Mouse (Mus musculus) limb, embryonic 15.5 days (tissue): ENCODE measurements around the gene Scfd2. TPM values are rescaled to one million over a fixed set of nuclear protein-coding genes. Genes with fewer than 3 reads are reported as not detected.
A peak's percentile ranks its signal among the peaks of the same experiment; 100 is the strongest.

Experiments
- ATAC-seq: fragments of 200-750 bp; cut with Nextera tagmentation; 2 replicates; pipeline ENCODE4 v1.8.0; 2017; ENCODE audit warnings: low read depth, moderate TSS enrichment; ENCODE audit not compliant: insufficient number of reproducible peaks, low FRiP score, low TSS enrichment
- H3K27ac ChIP-seq: fragments of 300-500 bp; sonication (generic); 2 replicates; pipeline ENCODE4 v1.5.1; 2015; ENCODE audit warnings: moderate library complexity, mild to moderate bottlenecking, inconsistent platforms
- H3K27me3 ChIP-seq: fragments of 300-500 bp; sonication (generic); 2 replicates; pipeline ENCODE4 v1.6.1; 2015; ENCODE audit warnings: inconsistent platforms
- H3K36me3 ChIP-seq: fragments of 300-500 bp; sonication (generic); 2 replicates; pipeline ENCODE4 v1.6.1; 2015; ENCODE audit warnings: inconsistent platforms
- H3K4me1 ChIP-seq: fragments of 300-500 bp; sonication (generic); 2 replicates; pipeline ENCODE4 v1.6.1; 2015; ENCODE audit warnings: inconsistent platforms
- H3K4me2 ChIP-seq: fragments of 300-500 bp; sonication (generic); 2 replicates; pipeline ENCODE4 v1.6.1; 2015; ENCODE audit warnings: mild to moderate bottlenecking, inconsistent platforms
- H3K4me3 ChIP-seq: fragments of 300-500 bp; sonication (generic); 2 replicates; pipeline ENCODE4 v1.5.1; 2015; ENCODE audit warnings: mild to moderate bottlenecking, inconsistent platforms
- H3K9ac ChIP-seq: fragments of 300-500 bp; sonication (generic); 2 replicates; pipeline ENCODE4 v1.6.1; 2015; ENCODE audit warnings: inconsistent platforms
- H3K9me3 ChIP-seq: fragments of 300-500 bp; sonication (generic); 2 replicates; pipeline ENCODE4 v1.6.1; 2016; ENCODE audit warnings: inconsistent platforms
- WGBS: fragments of 180-500 bp; shearing (Covaris S2); methylation state at CpG from one replicate; pipeline ENCODE4 v1.1.7; 2015; 5-methylcytosine and 5-hydroxymethylcytosine counted together
- polyA plus RNA-seq: library from polyadenylated mRNA; unstranded; fragments of >200 nt; fragmentation: Nextera tagmentation; extraction: Ambion mirVana; gene quantifications from 2 replicates; pipeline ENCODE4 v1.2.1, GENCODE M21; 2015

Scfd2 gene
- polyA plus RNA-seq, 1 experiment from 2014 or later, result 21.2 TPM

DNA sequence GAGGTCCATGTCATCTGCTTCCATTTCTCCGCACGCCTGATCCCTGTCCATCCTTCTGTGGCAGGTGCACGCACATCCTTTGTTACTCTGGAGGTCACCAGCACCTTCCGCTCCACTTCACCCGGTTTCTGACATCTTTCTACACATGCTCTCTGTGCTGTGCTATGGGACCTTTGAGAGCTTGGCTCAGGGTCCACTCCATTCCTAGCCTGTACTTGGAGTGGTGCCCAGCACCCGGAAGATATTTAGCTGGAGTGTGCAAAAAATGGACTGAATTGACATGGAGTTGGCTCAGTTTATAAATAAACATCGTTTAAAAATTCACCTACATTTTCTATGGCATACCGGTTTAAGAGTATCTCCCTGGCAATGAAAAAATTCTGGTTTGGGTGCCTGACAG, 250.1 kb downstream of the Scfd2 start:
- no peaks in the 10 kb centered on the region for H3K27me3 ChIP-seq
- no peaks in the 10 kb centered on the region for H3K36me3 ChIP-seq
- H3K9me3 ChIP-seq, result no peaks in the 10 kb centered on the region
- no peak for ATAC-seq
- H3K9ac ChIP-seq, result no peak overlapping the region
- WGBS, result 69% methylated on average over 8 of the region's 8 CpGs
- peak overlapping the region; percentile 50; the same call in 1 of the 2 replicates for H3K27ac ChIP-seq
- H3K4me2 ChIP-seq, result no peak overlapping the region
- peaks cover 43% of the 10 kb centered on the region for H3K4me1 ChIP-seq
- H3K4me3 ChIP-seq, result no peak overlapping the region

- Histone ChIP-seq H3K9ac (no peak overlapping the region), H3K27ac (no peak overlapping the region), H3K36me3 (no peaks in the 10 kb centered on the region), H3K27me3 (no peaks in the 10 kb centered on the region), H3K4me2 (no peak overlapping the region), H3K4me3 (no peak overlapping the region), H3K9me3 (no peaks in the 10 kb centered on the region), H3K4me1 (peaks cover 29% of the 10 kb centered on the region)
- 66% methylated on average over 7 of the region's 7 CpGs for WGBS
- no peak for ATAC-seq
Observed at GRCm38 (mm10) chr5:74279673-74280072, 251.9 kb downstream of the Scfd2 start.

DNA sequence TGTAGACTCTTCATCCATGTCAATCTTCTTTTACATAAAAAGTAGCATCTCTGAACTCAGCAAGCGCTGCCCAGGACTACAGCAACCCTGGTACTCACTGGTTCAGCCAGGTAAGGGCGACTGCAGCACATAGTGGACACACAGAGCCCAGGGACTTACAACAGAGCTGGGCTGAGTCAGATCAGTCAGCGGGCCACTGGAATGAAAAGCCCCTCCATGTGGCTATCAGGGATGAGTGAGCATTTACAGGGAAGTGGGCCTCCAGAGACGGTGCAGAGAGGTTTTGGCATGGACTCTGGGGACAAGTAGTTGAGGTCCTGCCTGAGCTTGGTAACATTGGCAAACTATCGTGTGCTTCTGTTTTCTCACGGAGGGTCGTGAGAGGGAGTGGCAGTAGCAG, 253.1 kb downstream of the Scfd2 start:
- Histone ChIP-seq H3K36me3 (no peaks in the 10 kb centered on the region), H3K9me3 (no peaks in the 10 kb centered on the region), H3K27ac (no peak overlapping the region), H3K9ac (no peak overlapping the region), H3K4me2 (no peak overlapping the region), H3K4me3 (no peak overlapping the region), H3K27me3 (no peaks in the 10 kb centered on the region), H3K4me1 (peaks cover 26% of the 10 kb centered on the region)
- whole genome bisulfite sequencing, result 85% methylated on average over 7 of the region's 7 CpGs
- no peak for ATAC-seq

DNA sequence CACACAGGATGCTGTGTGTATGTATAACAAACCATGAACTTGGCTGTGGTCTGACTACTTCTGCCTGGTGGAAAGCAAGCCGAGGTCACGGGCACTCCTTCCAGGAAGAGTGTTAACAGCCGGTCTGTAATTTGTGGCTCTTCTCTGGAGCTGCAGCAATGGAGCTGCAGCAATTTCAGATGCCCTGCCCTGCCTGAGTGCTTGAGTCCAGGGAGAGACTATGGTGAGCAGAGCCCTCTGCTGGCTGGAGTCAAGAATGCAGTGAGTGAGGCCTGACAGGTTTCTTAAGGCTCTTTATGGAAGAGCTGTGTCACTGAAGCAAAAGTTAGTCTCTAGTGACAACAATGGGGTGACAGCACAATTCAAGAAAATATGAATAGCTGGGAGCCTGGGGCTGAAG, 253.8 kb downstream of the Scfd2 start:
- Histone ChIP-seq H3K9me3 (no peaks in the 10 kb centered on the region), H3K4me2 (no peak overlapping the region), H3K27me3 (no peaks in the 10 kb centered on the region), H3K4me1 (peaks cover 24% of the 10 kb centered on the region), H3K4me3 (no peak overlapping the region), H3K9ac (no peak overlapping the region), H3K27ac (peak overlapping the region; percentile 57), H3K36me3 (no peaks in the 10 kb centered on the region)
- WGBS, result 1% methylated on average over 3 of the region's 3 CpGs
- 0 out of 2 replicates have a peak, but pooled peaks have one; percentile 42 for ATAC-seq

DNA sequence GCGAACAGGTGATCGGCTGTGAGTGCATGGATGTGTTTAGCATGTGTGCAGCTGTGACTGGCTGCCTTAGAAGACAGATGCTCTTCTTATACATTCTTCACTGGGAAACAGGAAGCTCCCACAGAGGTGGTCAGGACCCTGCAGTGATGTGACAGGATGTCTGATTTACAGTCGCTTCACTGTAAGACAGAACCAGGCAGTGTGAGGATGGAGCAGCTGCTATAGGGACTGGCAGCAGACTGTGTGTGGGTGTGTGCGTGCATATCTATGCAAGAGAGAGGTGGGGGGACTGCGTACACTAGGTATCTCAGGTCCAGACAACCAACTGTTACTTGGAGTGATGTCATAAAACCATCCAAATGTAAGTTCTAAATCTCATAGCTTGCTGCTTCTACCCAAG, 254.3 kb downstream of the Scfd2 start:
- H3K9me3 ChIP-seq, result no peaks in the 10 kb centered on the region
- H3K9ac ChIP-seq, result no peak overlapping the region
- H3K4me2 ChIP-seq, result no peak overlapping the region
- H3K27me3 ChIP-seq, result no peaks in the 10 kb centered on the region
- no peak overlapping the region for H3K4me3 ChIP-seq
- no peaks in the 10 kb centered on the region for H3K36me3 ChIP-seq
- H3K27ac ChIP-seq, result peak overlapping the region; percentile 57; the same call in 1 of the 2 replicates
- WGBS, result 74% methylated on average over 5 of the region's 5 CpGs
- peaks cover 20% of the 10 kb centered on the region for H3K4me1 ChIP-seq
- ATAC-seq, result no peak; the same call in 1 of the 2 replicates

DNA sequence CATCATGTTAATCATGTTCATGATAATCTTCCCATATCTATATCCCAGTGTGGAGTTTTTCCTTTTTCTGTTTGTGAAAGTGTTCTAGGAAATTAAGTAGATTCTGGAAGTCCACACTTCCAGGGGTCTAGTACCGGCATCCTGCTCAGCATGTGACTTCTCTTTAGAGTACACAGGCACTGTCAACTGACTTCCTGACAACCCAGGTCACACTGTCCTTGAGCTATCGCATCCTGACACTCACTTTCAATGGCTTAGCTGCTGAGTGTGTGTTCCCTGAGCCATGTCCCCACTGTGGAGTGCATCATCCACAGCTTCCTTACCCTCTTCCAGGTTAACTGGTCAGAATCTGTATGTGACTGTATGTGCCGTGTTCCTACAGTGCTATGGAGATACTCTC, 258.2 kb downstream of the Scfd2 start:
- Histone ChIP-seq H3K4me1 (peaks cover 9% of the 10 kb centered on the region), H3K27ac (no peak overlapping the region), H3K9ac (no peak overlapping the region), H3K9me3 (no peaks in the 10 kb centered on the region), H3K4me2 (no peak overlapping the region), H3K27me3 (no peaks in the 10 kb centered on the region), H3K4me3 (no peak overlapping the region), H3K36me3 (no peaks in the 10 kb centered on the region)
- WGBS, result 82% methylated on average over 3 of the region's 3 CpGs
- ATAC-seq, result no peak

GRCm38 (mm10) chr5:74267736-74268369, 263.7 kb downstream of the Scfd2 start:
- H3K27ac ChIP-seq, result peak overlapping the region; percentile 54; the same call in 1 of the 2 replicates
- no peak overlapping the region for H3K4me2 ChIP-seq
- no peaks in the 10 kb centered on the region for H3K9me3 ChIP-seq
- ATAC-seq, result no peak
- H3K4me1 ChIP-seq, result peaks cover 33% of the 10 kb centered on the region
- no peak overlapping the region for H3K4me3 ChIP-seq
- no peak overlapping the region for H3K9ac ChIP-seq
- H3K36me3 ChIP-seq, result no peaks in the 10 kb centered on the region
- WGBS, result 24% methylated on average over 5 of the region's 5 CpGs
- no peaks in the 10 kb centered on the region for H3K27me3 ChIP-seq

DNA sequence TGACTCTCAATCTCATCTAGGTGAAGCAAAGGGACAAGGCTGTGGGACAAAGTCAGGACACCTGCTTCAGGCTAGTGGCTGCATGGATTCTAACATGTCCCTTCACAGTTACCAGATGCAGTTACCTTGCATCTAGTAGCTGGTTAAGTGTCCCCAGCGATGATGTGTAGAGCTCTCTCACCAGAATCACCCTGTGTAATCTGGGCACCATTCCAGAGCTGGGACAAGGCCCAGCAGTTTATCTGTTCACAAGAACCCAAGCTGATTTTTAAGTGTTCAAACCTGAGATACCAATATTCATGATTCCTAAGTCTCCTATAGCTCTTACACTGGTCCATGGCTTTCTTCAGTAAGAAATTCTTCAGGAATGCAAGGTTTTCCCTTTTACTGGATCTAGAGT, 264.4 kb downstream of the Scfd2 start:
- peaks cover 33% of the 10 kb centered on the region for H3K4me1 ChIP-seq
- 67% methylated on average over 1 of the region's 1 CpGs for WGBS
- H3K9ac ChIP-seq, result no peak overlapping the region
- no peaks in the 10 kb centered on the region for H3K27me3 ChIP-seq
- no peak for ATAC-seq
- no peak overlapping the region for H3K4me2 ChIP-seq
- H3K36me3 ChIP-seq, result no peaks in the 10 kb centered on the region
- 0 out of 2 replicates have a peak overlapping the region, but pooled peaks have one; percentile 43 for H3K27ac ChIP-seq
- H3K4me3 ChIP-seq, result no peak overlapping the region
- H3K9me3 ChIP-seq, result no peaks in the 10 kb centered on the region

DNA sequence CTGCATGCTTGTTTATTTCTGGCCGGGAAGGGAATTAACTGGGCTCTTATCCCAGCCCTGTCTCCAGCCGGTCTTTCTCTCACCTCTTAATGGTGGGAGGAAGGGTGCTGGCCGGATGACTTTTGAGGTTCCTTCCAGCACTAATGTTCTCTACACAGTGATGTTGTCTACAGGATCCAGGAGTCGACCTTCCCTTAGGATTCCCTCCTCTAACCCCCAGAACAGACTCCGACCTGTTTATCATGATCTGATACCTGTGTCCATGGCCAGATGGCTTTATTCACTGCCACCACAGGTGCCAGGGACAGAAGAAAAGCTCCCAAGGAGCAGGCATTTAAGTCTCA, 265.1 kb downstream of the Scfd2 start:
- Histone ChIP-seq H3K9ac (no peak overlapping the region), H3K9me3 (no peaks in the 10 kb centered on the region), H3K36me3 (no peaks in the 10 kb centered on the region), H3K27me3 (no peaks in the 10 kb centered on the region), H3K4me1 (peaks cover 35% of the 10 kb centered on the region), H3K4me2 (no peak overlapping the region), H3K4me3 (no peak overlapping the region), H3K27ac (peak overlapping the region; percentile 22; the same call in 1 of the 2 replicates)
- WGBS, result 38% methylated on average over 5 of the region's 5 CpGs
- no peak for ATAC-seq

GRCm38 (mm10) chr5:74265601-74266475, 265.7 kb downstream of the Scfd2 start:
- Histone ChIP-seq H3K4me2 (no peak overlapping the region), H3K27ac (peak overlapping the region; percentile 22; the same call in 1 of the 2 replicates), H3K36me3 (no peaks in the 10 kb centered on the region), H3K27me3 (no peaks in the 10 kb centered on the region), H3K4me1 (peaks cover 41% of the 10 kb centered on the region), H3K9me3 (no peaks in the 10 kb centered on the region), H3K4me3 (no peak overlapping the region), H3K9ac (no peak overlapping the region)
- WGBS, result 38% methylated on average over 13 of the region's 13 CpGs
- ATAC-seq, result no peak

GRCm38 (mm10) chr5:74265151-74265550, 266.4 kb downstream of the Scfd2 start:
- H3K4me1 ChIP-seq, result peaks cover 48% of the 10 kb centered on the region
- no peak overlapping the region for H3K27ac ChIP-seq
- H3K27me3 ChIP-seq, result no peaks in the 10 kb centered on the region
- H3K9me3 ChIP-seq, result no peaks in the 10 kb centered on the region
- no peak overlapping the region for H3K4me3 ChIP-seq
- 58% methylated on average over 6 of the region's 6 CpGs for WGBS
- no peak overlapping the region for H3K9ac ChIP-seq
- H3K4me2 ChIP-seq, result no peak overlapping the region
- ATAC-seq, result no peak
- H3K36me3 ChIP-seq, result no peaks in the 10 kb centered on the region

DNA sequence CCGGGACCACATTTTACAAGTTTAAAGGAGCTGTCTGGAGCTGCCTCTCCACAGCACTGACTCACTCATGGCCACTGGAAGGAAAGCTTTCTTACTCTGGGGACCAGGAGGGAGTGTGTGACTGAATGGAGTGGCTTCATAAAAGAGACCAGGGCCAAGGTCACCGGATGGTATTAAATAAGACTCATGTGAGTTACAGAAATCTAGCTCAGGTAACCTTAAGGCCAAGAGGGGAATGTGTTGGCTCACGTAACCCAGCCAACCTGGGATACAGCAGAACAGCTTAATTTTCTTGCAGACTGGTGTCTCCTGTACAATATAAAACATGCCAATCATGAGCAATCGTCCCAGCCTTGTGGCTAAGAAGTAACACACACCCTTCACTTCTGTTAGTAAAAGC, 267.0 kb downstream of the Scfd2 start:
- peaks cover 52% of the 10 kb centered on the region for H3K4me1 ChIP-seq
- no peak overlapping the region for H3K4me3 ChIP-seq
- no peak for ATAC-seq
- H3K9ac ChIP-seq, result no peak overlapping the region
- H3K27ac ChIP-seq, result no peak overlapping the region
- no peaks in the 10 kb centered on the region for H3K27me3 ChIP-seq
- no peaks in the 10 kb centered on the region for H3K9me3 ChIP-seq
- no peak overlapping the region for H3K4me2 ChIP-seq
- WGBS, result 58% methylated on average over 4 of the region's 4 CpGs
- no peaks in the 10 kb centered on the region for H3K36me3 ChIP-seq
